ENCODE assay signal across 13 mouse cellular contexts in the genomic region with DNA sequence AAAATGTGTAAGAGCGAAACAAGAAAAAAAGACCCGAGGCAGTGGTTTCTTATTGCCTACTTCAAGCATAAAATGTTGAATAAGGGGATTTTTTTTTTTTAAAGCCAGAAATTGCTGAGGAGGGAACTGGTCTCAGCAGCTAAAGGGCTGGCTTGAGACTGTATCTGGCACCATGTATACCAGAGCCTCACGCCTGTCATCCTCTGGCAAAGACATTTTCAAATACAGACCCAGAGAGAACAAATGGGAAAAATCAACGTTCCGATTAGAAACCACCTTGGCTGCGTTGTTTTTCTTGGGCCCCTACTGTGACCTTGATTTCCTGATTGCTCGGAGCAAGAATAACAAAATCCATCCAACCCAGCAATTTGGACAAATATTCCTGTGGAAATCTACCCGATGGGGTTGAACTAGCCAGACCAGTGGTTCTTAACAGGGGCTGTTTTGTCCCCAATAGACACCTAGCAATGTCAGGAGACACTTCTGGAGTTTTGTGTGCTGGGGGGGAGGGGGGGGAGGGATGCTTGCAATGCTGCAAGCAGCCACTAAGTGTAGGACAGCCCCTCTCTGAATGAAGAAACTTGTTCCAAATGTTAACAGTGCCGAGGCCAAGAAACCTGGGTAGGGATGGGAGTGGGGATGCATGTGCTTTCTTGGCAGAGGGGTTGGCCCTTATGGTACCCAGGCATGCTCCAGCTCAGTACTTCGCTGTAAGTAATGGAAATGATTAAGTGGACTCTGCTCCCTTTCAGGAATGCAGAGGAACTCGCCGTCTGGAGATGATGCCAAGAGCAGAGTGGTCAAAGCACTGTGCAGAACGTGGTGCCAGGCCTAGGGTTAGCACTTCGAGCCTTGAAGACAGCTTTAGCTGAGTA.
DNase-seq lines count a peak whose midpoint lies in the region; ATAC-seq lines count a peak whose summit lies in the region.
"Had no signal": no experiment of that assay in that cellular context is flagged by ENCODE, and none has a peak within 500 bp of the region (broad histone marks: within the 10 kb centered on the region; RNA-seq: fewer than 3 reads in every experiment).

No protein-coding gene starts in this region.

- no peak overlapping the region for H3K4me2 ChIP-seq in heart, embryonic 16.5 days (ENCODE audit: low read depth, low read length)
- no peak overlapping the region for H3K4me2 ChIP-seq in midbrain, embryonic 15.5 days
- H3K4me2 ChIP-seq: limb, embryonic 12.5 days; lung, embryonic 15.5 days had no signal

- H3K36me3 ChIP-seq in heart, embryonic 16.5 days (ENCODE audit: control insufficient read depth, insufficient read depth): no peaks in the 10 kb centered on the region
- H3K36me3 ChIP-seq in midbrain, embryonic 10.5 days: no peaks in the 10 kb centered on the region
- H3K36me3 ChIP-seq in midbrain, embryonic 15.5 days (replicated peaks): no peaks in the 10 kb centered on the region
- H3K36me3 ChIP-seq: limb, embryonic 12.5 days; lung, embryonic 15.5 days had no signal

- peak; percentile 37 to 54 for DNase-seq in cerebellum, postnatal 10 days
- no peak for DNase-seq in cerebellum, postnatal 25 days
- DNase-seq in heart, postnatal 4 days: no peak
- DNase-seq in midbrain, embryonic 10.5 days (ENCODE audit: low spot score): peak; percentile 9
- DNase-seq in urinary bladder, adult 18-20 months (ENCODE audit: low spot score in 2 of 2): no peak
- DNase-seq in testis, postnatal 14 days (ENCODE audit: low spot score): no peak
- DNase-seq: cerebellum, adult 9-10 months; right cerebral cortex, postnatal 25 days had no signal

- no peaks in the 10 kb centered on the region for H3K9me3 ChIP-seq in heart, embryonic 16.5 days (replicated peaks; ENCODE audit: control insufficient read depth, low read length)
- H3K9me3 ChIP-seq in midbrain, embryonic 10.5 days (replicated peaks): no peaks in the 10 kb centered on the region
- H3K9me3 ChIP-seq in midbrain, embryonic 15.5 days: no peaks in the 10 kb centered on the region
- H3K9me3 ChIP-seq: limb, embryonic 12.5 days; lung, embryonic 15.5 days had no signal

- H3K4me1 ChIP-seq in heart, embryonic 16.5 days (ENCODE audit: control insufficient read depth, insufficient read depth, low read length): no peaks in the 10 kb centered on the region
- no peaks in the 10 kb centered on the region for H3K4me1 ChIP-seq in midbrain, embryonic 10.5 days
- H3K4me1 ChIP-seq in midbrain, embryonic 15.5 days: no peaks in the 10 kb centered on the region
- H3K4me1 ChIP-seq: limb, embryonic 12.5 days; lung, embryonic 15.5 days; megakaryocyte, embryonic 14.5 days had no signal

- WGBS in heart, embryonic 16.5 days: 68% methylated on average over 14 of the region's 14 CpGs
- WGBS in midbrain, embryonic 10.5 days: 77% methylated on average over 14 of the region's 14 CpGs
- 85% methylated on average over 14 of the region's 14 CpGs for WGBS in midbrain, embryonic 15.5 days

- H3K27ac ChIP-seq in heart, embryonic 16.5 days (ENCODE audit: low read length): no peak overlapping the region
- H3K27ac ChIP-seq in midbrain, embryonic 10.5 days (replicated peaks): no peak overlapping the region
- no peak overlapping the region for H3K27ac ChIP-seq in midbrain, embryonic 15.5 days
- H3K27ac ChIP-seq: limb, embryonic 12.5 days; lung, embryonic 15.5 days had no signal

- no peak overlapping the region for H3K4me3 ChIP-seq in heart, embryonic 16.5 days (ENCODE audit: low read length)
- H3K4me3 ChIP-seq in midbrain, embryonic 10.5 days: no peak overlapping the region
- no peak overlapping the region for H3K4me3 ChIP-seq in midbrain, embryonic 15.5 days
- H3K4me3 ChIP-seq: limb, embryonic 12.5 days; lung, embryonic 15.5 days; megakaryocyte, embryonic 14.5 days had no signal

- no peaks in the 10 kb centered on the region for H3K27me3 ChIP-seq in heart, embryonic 16.5 days (ENCODE audit: control insufficient read depth, insufficient read depth, low read length)
- H3K27me3 ChIP-seq in midbrain, embryonic 10.5 days (ENCODE audit: low read depth, poor library complexity, severe bottlenecking): no peaks in the 10 kb centered on the region
- H3K27me3 ChIP-seq in midbrain, embryonic 15.5 days (replicated peaks): no peaks in the 10 kb centered on the region
- H3K27me3 ChIP-seq: limb, embryonic 12.5 days; lung, embryonic 15.5 days; megakaryocyte, embryonic 14.5 days had no signal

- H3K9ac ChIP-seq in heart, embryonic 16.5 days (ENCODE audit: low read length): no peak overlapping the region
- H3K9ac ChIP-seq in midbrain, embryonic 15.5 days: no peak overlapping the region
- H3K9ac ChIP-seq: limb, embryonic 12.5 days; lung, embryonic 15.5 days had no signal

- ATAC-seq in heart, embryonic 16.5 days (replicated peaks; ENCODE audit: extremely low read depth, insufficient read depth, low FRiP score): 0 out of 2 replicates have a peak, but pooled peaks have one; percentile 41
- no peak for ATAC-seq in midbrain, embryonic 15.5 days (replicated peaks)

Comparison
In these comparisons a context has a peak if more than half of its experiments do, and no peak if none do; other contexts are left out.
1. DNase-seq: peak in cerebellum, postnatal 10 days (2 of 2) and midbrain, embryonic 10.5 days (single experiment); none in cerebellum, postnatal 25 days (0 of 2), heart, postnatal 4 days (single experiment), urinary bladder, adult 18-20 months (0 of 2) and testis, postnatal 14 days (single experiment).